Mouse (Mus musculus) cortical plate, adult 2 months (tissue): ENCODE measurements around the gene Gprin1.

ENCODE experiments used
- CTCF ChIP-seq: fragments of 200-500 bp; IDR thresholded peaks from 2 replicates; pipeline ENCODE4 v1.5.1; 2011; ENCODE audit warnings: mild to moderate bottlenecking, control low read depth, low read length; ENCODE audit not compliant: insufficient read depth; ENCODE audit errors: extremely low read depth
- POLR2A ChIP-seq: fragments of 200-500 bp; IDR thresholded peaks from 2 replicates; pipeline ENCODE4 v1.6.1; 2011; ENCODE audit warnings: mild to moderate bottlenecking, low read length, control low read depth; ENCODE audit not compliant: insufficient read depth; ENCODE audit errors: extremely low read depth

DNA sequence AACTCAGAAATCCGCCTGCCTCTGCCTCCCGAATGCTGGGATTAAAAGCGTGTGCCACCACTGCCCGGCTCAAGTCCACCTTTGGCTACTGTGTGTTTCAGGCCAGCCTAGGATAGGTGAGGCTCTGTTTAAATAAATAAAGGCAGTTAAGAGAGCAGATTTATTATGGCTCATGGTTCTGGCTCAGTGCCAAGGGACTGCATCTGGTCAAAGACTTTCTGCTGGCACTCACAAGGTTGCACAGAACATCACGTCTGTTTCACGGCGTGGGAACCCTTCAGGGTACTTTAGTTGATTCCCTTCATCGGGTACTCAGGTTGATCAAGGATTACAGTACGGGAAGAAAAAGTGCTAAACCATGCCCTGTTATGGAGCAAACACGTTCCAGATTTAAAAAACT is 34.7 kb downstream of the Gprin1 start:
- TF ChIP-seq CTCF, result no peak
- TF ChIP-seq POLR2A, result no peak
